Mouse (Mus musculus) bone marrow, adult 2 months (tissue): ENCODE data around the gene Fmo6. TPM values are rescaled to one million over a fixed set of nuclear protein-coding genes. Genes with fewer than 3 reads are reported as not detected.

Experiments
- H3K27ac ChIP-seq: fragments of 200-500 bp; 2 replicates; pipeline ENCODE4 v1.5.1; 2012; ENCODE audit warnings: low read depth, mild to moderate bottlenecking, control low read depth, inconsistent platforms, low read length; ENCODE audit not compliant: control insufficient read depth, poor library complexity, insufficient read depth
- H3K4me1 ChIP-seq: fragments of 200-500 bp; 2 replicates; pipeline ENCODE4 v1.6.1; 2011; ENCODE audit warnings: low read length; ENCODE audit not compliant: control insufficient read depth, insufficient read depth
- H3K4me3 ChIP-seq: fragments of 200-500 bp; replicated peaks from 2 replicates; pipeline ENCODE3; 2011; ENCODE audit warnings: mild to moderate bottlenecking, low read depth, low read length, control low read depth; ENCODE audit not compliant: control insufficient read depth
- CTCF ChIP-seq: fragments of 200-500 bp; IDR thresholded peaks from 2 replicates; pipeline ENCODE4 v1.5.1; 2011; ENCODE audit warnings: low read length, control low read depth; ENCODE audit not compliant: control insufficient read depth, insufficient read depth
- POLR2A ChIP-seq: fragments of 200-500 bp; IDR thresholded peaks from 2 replicates; pipeline ENCODE4 v1.6.1; 2011; ENCODE audit warnings: low read depth, mild to moderate bottlenecking, control low read depth, low read length, borderline replicate concordance; ENCODE audit not compliant: control insufficient read depth
- WGBS: fragments of 180-500 bp; shearing (Covaris S2); methylation state at CpG from one replicate; pipeline ENCODE4 v1.1.7; 2018; 5-methylcytosine and 5-hydroxymethylcytosine counted together
- polyA plus RNA-seq: library from polyadenylated mRNA; stranded (reverse); fragments of >200 nt; gene quantifications from 2 replicates; pipeline ENCODE4 v1.2.4, GENCODE M21; 2011; ENCODE audit warnings: low replicate concordance; ENCODE audit not compliant: missing spikeins, insufficient read depth, insufficient read length

Gene Fmo6
- polyA plus RNA-seq, 1 experiment: 1.2 TPM

DNA sequence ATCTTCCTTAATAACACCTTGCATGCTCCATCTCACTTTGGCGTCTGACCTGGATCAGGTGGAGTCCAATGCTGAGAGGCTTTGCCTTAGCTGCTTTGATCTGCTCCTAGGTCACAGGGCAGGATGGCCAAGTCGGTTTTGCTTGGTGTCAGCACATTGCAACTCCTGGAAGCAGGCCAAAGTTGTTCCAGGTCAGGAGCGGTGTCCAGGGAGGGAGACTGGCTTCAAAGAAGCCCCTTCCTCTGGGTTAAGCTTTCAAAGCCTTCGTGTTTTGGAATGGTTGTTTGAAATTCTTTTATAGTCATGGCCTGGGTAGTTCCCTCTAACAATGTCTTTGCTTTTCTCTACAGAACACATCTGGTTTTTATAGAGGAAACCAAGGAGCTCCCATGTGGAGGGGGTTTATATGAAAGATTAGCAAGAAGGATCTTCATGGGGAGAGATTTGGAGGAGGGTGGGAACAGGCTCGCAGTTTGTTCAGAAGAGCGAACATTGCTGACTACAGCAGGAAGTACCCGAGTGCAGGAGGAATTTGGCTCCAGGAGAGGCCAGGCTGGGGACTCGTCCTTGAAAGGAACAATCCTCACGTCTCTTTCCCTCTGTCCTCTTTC lies 65.5 kb downstream of the Fmo6 start:
- Histone ChIP-seq H3K27ac (no peak overlapping the region), H3K4me1 (no peaks in the 10 kb centered on the region), H3K4me3 (no peak overlapping the region)
- no peak for TF ChIP-seq CTCF
- TF ChIP-seq POLR2A: no peak
- 41% methylated on average over 9 of the region's 9 CpGs for WGBS

DNA sequence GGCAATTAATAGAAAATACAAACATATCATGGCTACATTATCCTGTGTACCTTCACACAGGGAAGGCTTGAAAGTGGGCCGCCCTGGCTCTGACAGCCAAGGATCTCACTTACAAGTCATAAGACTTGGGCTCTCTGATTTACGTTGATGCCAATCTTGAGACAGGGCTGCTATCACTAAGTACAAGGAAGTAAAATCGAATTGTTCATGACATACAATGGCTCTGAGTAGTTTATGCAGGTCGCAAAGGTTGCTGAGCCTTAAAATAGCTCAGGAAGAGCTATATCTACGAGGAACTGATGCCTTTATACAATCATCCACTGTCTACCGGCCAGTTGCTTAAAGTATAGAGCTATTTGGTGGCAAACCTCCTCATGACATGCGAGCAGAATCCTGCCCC lies 66.3 kb downstream of the Fmo6 start:
- no peak overlapping the region for H3K4me3 ChIP-seq
- TF ChIP-seq POLR2A (no peak), CTCF (no peak)
- H3K27ac ChIP-seq: no peak overlapping the region
- WGBS: 68% methylated on average over 7 of the region's 7 CpGs
- no peaks in the 10 kb centered on the region for H3K4me1 ChIP-seq

DNA sequence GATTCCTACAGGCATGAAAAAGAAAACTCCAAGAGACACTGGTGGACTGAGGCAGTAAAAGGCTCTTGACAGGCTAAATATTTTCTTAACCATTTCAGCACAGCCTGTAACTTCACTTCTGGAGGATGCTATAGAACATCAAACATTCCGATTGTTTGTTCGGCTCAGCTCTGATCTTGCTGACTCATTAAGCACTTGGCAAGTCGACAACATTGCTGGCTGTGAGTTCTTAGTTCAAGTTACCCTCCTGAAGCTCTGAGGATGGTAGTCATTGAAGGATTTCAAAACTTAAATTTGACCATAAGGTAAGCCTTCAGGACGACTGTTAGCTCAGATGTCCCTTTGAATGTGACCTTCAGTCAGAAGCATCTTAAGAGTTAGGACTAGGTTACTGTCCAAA lies 69.9 kb downstream of the Fmo6 start:
- no peak overlapping the region for H3K27ac ChIP-seq
- no peaks in the 10 kb centered on the region for H3K4me1 ChIP-seq
- TF ChIP-seq CTCF (no peak), POLR2A (no peak)
- H3K4me3 ChIP-seq: no peak overlapping the region
- WGBS: 70% methylated on average over 4 of the region's 4 CpGs

Other genes starting within 250 kb of the Fmo6 start
- gene Prrc2c, start 197.0 kb downstream of the Fmo6 start, polyA plus RNA-seq: 73.2 and 95.5 TPM in 2 replicates
- not detected in 2 replicates for gene Fmo4, start 123.5 kb downstream of the Fmo6 start, polyA plus RNA-seq
- 10.4 and 18.0 TPM in 2 replicates for gene Fmo1, start 70.9 kb downstream of the Fmo6 start, polyA plus RNA-seq
- 11.6 and 12.1 TPM in 2 replicates for gene Fmo2, start 38.8 kb downstream of the Fmo6 start, polyA plus RNA-seq
- gene Fmo3, start 47.0 kb upstream of the Fmo6 start, polyA plus RNA-seq: 0.63 TPM in 1 of 2 replicates, not detected in the other
- gene Mroh9, start 148.2 kb upstream of the Fmo6 start, polyA plus RNA-seq: not detected in 2 replicates